Mouse (Mus musculus) testis, adult 2 months (tissue): ENCODE data around the gene Thbs4.

Experiments
- CTCF ChIP-seq: fragments of 200-500 bp; IDR thresholded peaks from 2 replicates; pipeline ENCODE4 v1.5.1; 2012; ENCODE audit warnings: low read depth, mild to moderate bottlenecking, inconsistent platforms, low read length, moderate library complexity; ENCODE audit not compliant: control insufficient read depth, insufficient read depth, insufficient replicate concordance
- POLR2A ChIP-seq: fragments of 200-500 bp; IDR thresholded peaks from 2 replicates; pipeline ENCODE4 v1.6.1; 2012; ENCODE audit warnings: low read depth, mild to moderate bottlenecking, inconsistent platforms, low read length, moderate library complexity; ENCODE audit not compliant: control insufficient read depth

DNA sequence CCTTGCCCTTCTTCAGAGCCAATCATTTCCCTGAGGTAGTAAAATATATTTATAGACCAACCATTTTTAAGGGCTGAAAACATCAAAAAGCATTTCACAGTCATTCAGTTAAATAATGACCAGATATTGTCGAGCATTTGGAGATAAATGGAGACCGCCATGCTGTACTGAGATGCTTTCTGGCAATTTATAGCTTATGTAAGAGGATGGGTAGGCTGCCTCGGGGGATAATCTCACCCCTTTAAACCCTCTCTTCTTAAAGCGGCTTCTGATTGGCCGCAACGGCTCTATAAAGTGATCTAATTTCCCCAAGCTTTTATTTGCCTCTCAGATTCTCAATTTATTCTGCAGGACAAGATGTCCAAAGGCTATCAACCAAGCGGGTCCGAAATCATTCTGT, 22.1 kb downstream of the Thbs4 start:
- no peak for TF ChIP-seq CTCF
- TF ChIP-seq POLR2A: no peak
